Comparison of ENCODE assay signal across 9 mouse cellular contexts in genomic region chr8:91531971-91532370, GRCm38 (mm10).
DNase-seq lines count a peak whose midpoint lies in the region; ATAC-seq and TF ChIP-seq lines count a peak whose summit lies in the region.
"Had no signal": no experiment of that assay in that cellular context is flagged by ENCODE, and none has a peak within 500 bp of the region (broad histone marks: within the 10 kb centered on the region; RNA-seq: fewer than 3 reads in every experiment).

No protein-coding gene starts in this region.

- 27% methylated on average over 8 of the region's 8 CpGs for WGBS in kidney, embryonic 15.5 days
- WGBS in forebrain, embryonic 16.5 days = 22% methylated on average over 8 of the region's 8 CpGs
- 22% methylated on average over 8 of the region's 8 CpGs for WGBS in hindbrain, embryonic 13.5 days
- WGBS in midbrain, embryonic 12.5 days = 25% methylated on average over 8 of the region's 8 CpGs

- no peak overlapping the region for H3K4me2 ChIP-seq in kidney, embryonic 15.5 days
- no peak overlapping the region for H3K4me2 ChIP-seq in forebrain, embryonic 16.5 days (ENCODE audit: low read length)
- H3K4me2 ChIP-seq in hindbrain, embryonic 13.5 days = no peak overlapping the region
- H3K4me2 ChIP-seq in midbrain, embryonic 12.5 days (replicated peaks) = no peak overlapping the region
- H3K4me2 ChIP-seq: embryonic facial prominence, embryonic 12.5 days had no signal

- ATAC-seq in kidney, embryonic 15.5 days (replicated peaks; ENCODE audit: low FRiP score) = no peak
- peak; percentile 37 for ATAC-seq in forebrain, embryonic 16.5 days
- ATAC-seq in hindbrain, embryonic 13.5 days (ENCODE audit: low FRiP score) = peak; percentile 19; the same call in 1 of the 2 replicates
- 0 out of 2 replicates have a peak, but pooled peaks have one; percentile 19 for ATAC-seq in midbrain, embryonic 12.5 days (ENCODE audit: low FRiP score, low read depth)

- intact Hi-C loops in left cerebral cortex, adult 2 months (cut with DNase I) = loop anchor here (1.0 to 5.0 kb wide), 3 partner anchors 265 to 1190 kb away; no protein-coding TSS in a partner anchor

- H3K9me3 ChIP-seq in kidney, embryonic 15.5 days (replicated peaks) = no peaks in the 10 kb centered on the region
- no peaks in the 10 kb centered on the region for H3K9me3 ChIP-seq in forebrain, embryonic 16.5 days (ENCODE audit: control insufficient read depth, low read length)
- H3K9me3 ChIP-seq in hindbrain, embryonic 13.5 days = no peaks in the 10 kb centered on the region
- no peaks in the 10 kb centered on the region for H3K9me3 ChIP-seq in midbrain, embryonic 12.5 days
- H3K9me3 ChIP-seq: embryonic facial prominence, embryonic 12.5 days had no signal

- H3K27ac ChIP-seq in kidney, embryonic 15.5 days = no peak overlapping the region
- H3K27ac ChIP-seq in forebrain, embryonic 16.5 days (ENCODE audit: low read length) = no peak overlapping the region
- no peak overlapping the region for H3K27ac ChIP-seq in hindbrain, embryonic 13.5 days
- no peak overlapping the region for H3K27ac ChIP-seq in left cerebral cortex, adult 2 months
- no peak overlapping the region for H3K27ac ChIP-seq in midbrain, embryonic 12.5 days (replicated peaks)

- peaks cover 29% of the 10 kb centered on the region for H3K4me1 ChIP-seq in kidney, embryonic 15.5 days
- peaks cover 10% of the 10 kb centered on the region; the same call in 1 of the 2 replicates for H3K4me1 ChIP-seq in forebrain, embryonic 16.5 days (replicated peaks; ENCODE audit: control insufficient read depth, insufficient read depth, low read length)
- H3K4me1 ChIP-seq in hindbrain, embryonic 13.5 days (replicated peaks) = peaks cover 43% of the 10 kb centered on the region
- H3K4me1 ChIP-seq in midbrain, embryonic 12.5 days = peaks cover 22% of the 10 kb centered on the region

- DNase-seq in kidney, adult 18-20 months = peak; percentile 85
- peak; percentile 53 for DNase-seq in c-Kit-positive CD71-negative TER-119-negative erythroid progenitor cells, embryonic 14.5 days (ENCODE audit: low read depth)
- DNase-seq in left cerebral cortex, adult 2 months (ENCODE audit: extremely low spot score in 1 of 2, low spot score in 2 of 2) = peak; percentile 66 to 78
- peak; percentile 53 for DNase-seq in splenic B cell, adult 2 months (ENCODE audit: low read depth, low spot score)

- H3K36me3 ChIP-seq in kidney, embryonic 15.5 days = no peaks in the 10 kb centered on the region
- no peaks in the 10 kb centered on the region for H3K36me3 ChIP-seq in forebrain, embryonic 16.5 days (ENCODE audit: control insufficient read depth, insufficient read depth)
- H3K36me3 ChIP-seq in hindbrain, embryonic 13.5 days = no peaks in the 10 kb centered on the region
- H3K36me3 ChIP-seq in midbrain, embryonic 12.5 days = no peaks in the 10 kb centered on the region
- H3K36me3 ChIP-seq in splenic B cell, adult 2 months (ENCODE audit: control insufficient read depth, insufficient read depth, low read length, poor library complexity, severe bottlenecking) = no peaks in the 10 kb centered on the region
- H3K36me3 ChIP-seq: embryonic facial prominence, embryonic 12.5 days had no signal

- H3K9ac ChIP-seq in kidney, embryonic 15.5 days = no peak overlapping the region
- H3K9ac ChIP-seq in forebrain, embryonic 16.5 days (replicated peaks; ENCODE audit: low read depth, low read length) = no peak overlapping the region
- H3K9ac ChIP-seq in hindbrain, embryonic 13.5 days = no peak overlapping the region
- no peak overlapping the region for H3K9ac ChIP-seq in midbrain, embryonic 12.5 days (replicated peaks)
- H3K9ac ChIP-seq: embryonic facial prominence, embryonic 12.5 days had no signal

- no peak overlapping the region for H3K4me3 ChIP-seq in kidney, embryonic 15.5 days (replicated peaks)
- H3K4me3 ChIP-seq in forebrain, embryonic 16.5 days (replicated peaks; ENCODE audit: low read length) = no peak overlapping the region
- H3K4me3 ChIP-seq in hindbrain, embryonic 13.5 days = no peak overlapping the region
- H3K4me3 ChIP-seq in left cerebral cortex, adult 2 months = no peak overlapping the region
- no peak overlapping the region for H3K4me3 ChIP-seq in midbrain, embryonic 12.5 days
- H3K4me3 ChIP-seq: embryonic facial prominence, embryonic 12.5 days had no signal

- peak; percentile 86 for TF ChIP-seq CTCF in left cerebral cortex, adult 2 months (IDR thresholded peaks at IDR 0.05)

- H3K27me3 ChIP-seq in kidney, embryonic 15.5 days = peaks cover 26% of the 10 kb centered on the region
- H3K27me3 ChIP-seq in forebrain, embryonic 16.5 days (replicated peaks; ENCODE audit: control insufficient read depth, insufficient read depth, low read length) = 0 out of 2 replicates have a peak, but pooled peaks cover 2% of the 10 kb centered on the region
- H3K27me3 ChIP-seq in hindbrain, embryonic 13.5 days = peaks cover 56% of the 10 kb centered on the region
- peaks cover 67% of the 10 kb centered on the region for H3K27me3 ChIP-seq in midbrain, embryonic 12.5 days
- H3K27me3 ChIP-seq in splenic B cell, adult 2 months (ENCODE audit: control insufficient read depth, insufficient read depth, low read length, poor library complexity, severe bottlenecking) = no peaks in the 10 kb centered on the region
